Mouse (Mus musculus): ENCODE results near the gene Skint3. TPM values are rescaled to one million over a fixed set of nuclear protein-coding genes. Genes with fewer than 3 reads are reported as not detected.
"Not testable (repeated sequence)": the region's sequence is repeated elsewhere in the genome, so short reads cannot be mapped to it uniquely, and the experiment has no call there.

The Skint3 gene
- not detected in 2 replicates for polyA plus RNA-seq (2016; fragmentation: Nextera tagmentation; extraction: Ambion mirVana)

GRCm38 (mm10) chr4:112231945-112232344 is at the start of gene Skint3:
Gene Skint3, plus strand, starts transcription at chr4:112232245.
- Histone ChIP-seq H3K27me3 (replicated peaks) (no peaks in the 10 kb centered on the region), H3K4me3 (no peak within 1 kb of the TSS), H3K9ac (no peak within 1 kb of the TSS), H3K4me1 (no peaks in the 10 kb centered on the region), H3K9me3 (0 out of 2 replicates have a peak, but pooled peaks cover 3% of the 10 kb centered on the region), H3K27ac (no peak within 1 kb of the TSS), H3K4me2 (replicated peaks) (no peak within 1 kb of the TSS), H3K36me3 (no peaks in the 10 kb centered on the region)
- WGBS: 79% methylated on average over 1 of the region's 1 CpGs
- no peak for ATAC-seq (ENCODE audit: low FRiP score, low read depth)

DNA sequence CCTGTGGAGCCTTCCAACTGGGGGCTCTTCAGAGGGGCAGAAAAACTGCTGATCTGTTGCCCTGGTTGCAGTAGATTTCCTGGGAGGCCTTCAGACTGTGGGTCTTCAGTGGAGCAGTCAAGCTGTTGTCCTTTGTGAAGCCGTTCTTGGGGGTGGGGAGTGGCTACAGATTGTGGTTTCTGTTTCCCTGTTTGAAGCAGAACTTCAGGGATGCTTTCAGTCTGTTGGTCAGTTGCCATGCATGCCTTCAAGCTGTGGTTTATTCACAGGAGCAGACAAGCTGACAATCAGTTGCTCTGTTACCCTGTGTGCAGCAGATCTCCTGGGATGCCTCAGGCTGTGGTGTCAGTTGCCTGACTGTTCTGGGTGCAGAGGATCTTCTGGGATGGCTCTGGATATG is 11.4 kb downstream of the Skint3 start:
- Histone ChIP-seq H3K27ac (no peak overlapping the region), H3K36me3 (no peaks in the 10 kb centered on the region), H3K4me1 (no peaks in the 10 kb centered on the region), H3K4me2 (replicated peaks) (no peak overlapping the region), H3K9me3 (0 out of 2 replicates have a peak, but pooled peaks cover 11% of the 10 kb centered on the region), H3K9ac (no peak overlapping the region), H3K4me3 (no peak overlapping the region), H3K27me3 (replicated peaks) (no peaks in the 10 kb centered on the region)
- WGBS: 69% methylated on average over 1 of the region's 1 CpGs
- ATAC-seq (ENCODE audit: low FRiP score, low read depth): no peak

- Histone ChIP-seq H3K36me3 (no peaks in the 10 kb centered on the region), H3K27me3 (replicated peaks) (no peaks in the 10 kb centered on the region), H3K4me3 (no peak overlapping the region), H3K9me3 (0 out of 2 replicates have a peak, but pooled peaks cover 11% of the 10 kb centered on the region), H3K27ac (no peak overlapping the region), H3K9ac (no peak overlapping the region), H3K4me1 (no peaks in the 10 kb centered on the region), H3K4me2 (replicated peaks) (no peak overlapping the region)
- WGBS: 90% methylated on average over 3 of the region's 3 CpGs
- no peak for ATAC-seq (ENCODE audit: low FRiP score, low read depth)
These were observed 11.9 kb downstream of the Skint3 start for GRCm38 (mm10) chr4:112243951-112244350.

DNA sequence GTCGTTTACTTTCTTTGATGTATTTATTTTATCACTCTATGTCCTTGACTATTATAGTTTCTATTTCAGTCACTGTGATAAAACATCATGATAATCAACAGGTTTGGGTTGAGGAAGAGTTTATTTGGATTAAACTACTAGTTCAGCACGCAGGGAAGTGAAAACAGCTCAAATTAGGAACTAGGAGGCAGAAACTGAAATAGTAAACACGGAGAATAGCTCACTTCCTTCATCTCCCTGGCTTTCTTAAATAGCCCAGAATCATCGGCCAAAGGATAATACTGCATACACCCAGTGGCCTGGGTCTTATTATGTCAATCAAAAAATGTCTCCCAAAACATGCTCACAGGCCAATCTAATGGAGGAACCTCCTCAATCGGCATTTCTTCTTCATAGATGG is 24.0 kb downstream of the Skint3 start:
- ATAC-seq (ENCODE audit: low FRiP score, low read depth): no peak

GRCm38 (mm10) chr4:112287178-112287974 is 55.3 kb downstream of the Skint3 start:
- H3K36me3 ChIP-seq: no peaks in the 10 kb centered on the region
- H3K9ac ChIP-seq: no peak overlapping the region
- no peak overlapping the region for H3K27ac ChIP-seq
- no peaks in the 10 kb centered on the region for H3K27me3 ChIP-seq (replicated peaks)
- H3K4me2 ChIP-seq (replicated peaks): no peak overlapping the region
- H3K4me1 ChIP-seq: no peaks in the 10 kb centered on the region
- H3K9me3 ChIP-seq: 0 out of 2 replicates have a peak, but pooled peaks cover 6% of the 10 kb centered on the region
- no peak overlapping the region for H3K4me3 ChIP-seq
- no peak for ATAC-seq (ENCODE audit: low FRiP score, low read depth)
- 85% methylated on average over 12 of the region's 12 CpGs for WGBS

More for the DNA sequence above, 24.0 kb downstream of the Skint3 start:
- H3K4me3 ChIP-seq: no peak overlapping the region
- no peak overlapping the region for H3K4me2 ChIP-seq (replicated peaks)
- H3K27ac ChIP-seq: no peak overlapping the region
- H3K27me3 ChIP-seq (replicated peaks): no peaks in the 10 kb centered on the region
- no peaks in the 10 kb centered on the region for H3K36me3 ChIP-seq
- no peaks in the 10 kb centered on the region for H3K4me1 ChIP-seq
- no peak overlapping the region for H3K9ac ChIP-seq
- WGBS: 83% methylated on average over 5 of the region's 5 CpGs
- 0 out of 2 replicates have a peak, but pooled peaks cover 4% of the 10 kb centered on the region for H3K9me3 ChIP-seq

DNA sequence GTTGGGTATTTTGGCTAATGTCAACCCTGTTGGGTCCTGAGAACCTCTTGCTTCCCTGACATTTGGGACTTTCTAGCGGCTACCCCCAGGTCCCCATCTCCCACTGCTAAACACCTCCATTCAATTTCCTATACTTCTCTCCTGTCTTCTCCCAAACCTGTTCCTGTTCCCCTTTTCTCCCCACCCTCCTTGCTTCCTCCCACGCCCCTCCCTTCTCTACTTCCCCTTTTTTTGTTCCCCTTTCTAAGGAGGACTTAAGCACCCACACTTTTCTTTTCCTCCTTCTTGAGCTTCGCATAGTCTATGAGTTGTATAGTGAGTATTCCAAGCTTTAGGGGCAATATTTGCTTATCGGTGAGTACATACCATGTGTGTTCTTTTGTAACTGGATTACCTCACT is 56.4 kb downstream of the Skint3 start:
- no peaks in the 10 kb centered on the region for H3K36me3 ChIP-seq
- no peaks in the 10 kb centered on the region for H3K27me3 ChIP-seq (replicated peaks)
- no peak overlapping the region for H3K4me2 ChIP-seq (replicated peaks)
- H3K9me3 ChIP-seq: 0 out of 2 replicates have a peak, but pooled peaks cover 6% of the 10 kb centered on the region
- H3K9ac ChIP-seq: no peak overlapping the region
- H3K27ac ChIP-seq: no peak overlapping the region
- H3K4me1 ChIP-seq: no peaks in the 10 kb centered on the region
- no peak for ATAC-seq (ENCODE audit: low FRiP score, low read depth)
- 88% methylated on average over 4 of the region's 4 CpGs for WGBS
- H3K4me3 ChIP-seq: no peak overlapping the region

GRCm38 (mm10) chr4:112302305-112302704 is 70.3 kb downstream of the Skint3 start:
- H3K4me2 ChIP-seq (replicated peaks): no peak overlapping the region
- no peaks in the 10 kb centered on the region for H3K4me1 ChIP-seq
- ATAC-seq (ENCODE audit: low FRiP score, low read depth): no peak
- no peaks in the 10 kb centered on the region for H3K36me3 ChIP-seq
- H3K27me3 ChIP-seq (replicated peaks): no peaks in the 10 kb centered on the region
- no peak overlapping the region for H3K27ac ChIP-seq
- H3K9ac ChIP-seq: no peak overlapping the region
- H3K9me3 ChIP-seq: no peaks in the 10 kb centered on the region
- 81% methylated on average over 1 of the region's 1 CpGs for WGBS
- no peak overlapping the region for H3K4me3 ChIP-seq

DNA sequence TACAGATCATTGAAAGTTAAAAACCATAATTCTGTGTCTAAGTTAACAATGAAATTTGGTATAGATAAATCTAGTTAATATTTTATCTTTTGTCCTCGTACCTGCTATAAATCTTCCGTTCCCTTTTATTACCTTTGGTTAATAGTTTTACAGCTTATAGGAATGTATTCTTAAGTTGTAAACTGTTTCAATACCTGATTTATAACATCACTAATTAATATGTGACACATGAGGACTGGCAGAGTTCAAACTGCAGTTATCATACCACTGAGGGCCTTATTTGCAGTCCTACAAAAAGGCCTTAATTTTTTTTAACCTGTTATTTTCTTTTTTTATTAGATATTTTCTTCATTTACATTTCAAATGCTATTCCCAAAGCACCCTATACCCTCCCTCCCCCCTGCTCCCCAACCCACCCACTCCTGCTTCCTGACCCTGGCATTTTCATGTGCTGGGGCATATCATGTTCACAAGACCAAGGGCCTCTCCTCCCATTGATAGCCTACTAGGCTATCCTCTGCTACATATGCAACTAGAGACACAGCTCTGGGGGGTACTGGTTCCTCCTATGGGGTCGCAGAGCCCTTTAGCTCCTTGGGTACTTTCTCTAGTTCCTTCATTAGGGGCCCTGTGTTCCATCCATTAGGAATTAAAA is 70.9 kb downstream of the Skint3 start:
- 71% methylated on average over 3 of the region's 3 CpGs for WGBS
- Histone ChIP-seq H3K9me3 (no peaks in the 10 kb centered on the region), H3K9ac (no peak overlapping the region), H3K36me3 (no peaks in the 10 kb centered on the region), H3K27me3 (replicated peaks) (no peaks in the 10 kb centered on the region), H3K4me2 (replicated peaks) (no peak overlapping the region), H3K4me3 (no peak overlapping the region), H3K4me1 (no peaks in the 10 kb centered on the region), H3K27ac (no peak overlapping the region)
- ATAC-seq (ENCODE audit: low FRiP score, low read depth): no peak

DNA sequence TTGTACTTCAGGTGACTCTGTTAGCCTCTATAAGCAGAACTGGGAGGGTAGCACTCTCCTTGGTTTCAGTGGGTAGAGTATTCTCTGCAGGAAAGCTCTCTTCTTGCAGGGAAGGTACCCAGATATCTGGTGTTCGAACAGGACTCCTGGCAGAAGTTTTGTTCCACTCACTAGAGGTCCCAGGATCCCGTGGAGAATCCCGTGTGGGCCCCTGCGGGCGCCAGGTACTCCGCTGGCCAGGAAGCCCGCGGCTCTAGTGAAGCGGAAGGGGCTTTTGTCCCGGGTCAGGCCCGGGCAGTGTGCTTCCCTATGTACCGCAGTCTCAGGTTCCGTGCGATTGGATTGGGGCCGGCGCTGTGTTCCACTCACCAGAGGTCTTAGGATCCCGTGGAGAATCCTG is 117.1 kb downstream of the Skint3 start:
- not testable (repeated sequence) for H3K9ac ChIP-seq; H3K4me1 ChIP-seq; H3K27ac ChIP-seq; H3K4me2 ChIP-seq (replicated peaks); ATAC-seq (ENCODE audit: low FRiP score, low read depth); H3K36me3 ChIP-seq; H3K4me3 ChIP-seq; H3K9me3 ChIP-seq; H3K27me3 ChIP-seq (replicated peaks)
- 91% methylated on average over 17 of the region's 17 CpGs for WGBS

Other genes starting within 250 kb of the Skint3 start
- not detected in 2 replicates for gene Skint1, start 226.0 kb upstream of the Skint3 start, polyA plus RNA-seq (2016; fragmentation: Nextera tagmentation; extraction: Ambion mirVana)
- not detected in 2 replicates for gene Skint4, start 160.2 kb upstream of the Skint3 start, polyA plus RNA-seq (2016; fragmentation: Nextera tagmentation; extraction: Ambion mirVana)
- gene Skint9, start 201.7 kb downstream of the Skint3 start, polyA plus RNA-seq (2016; fragmentation: Nextera tagmentation; extraction: Ambion mirVana): not detected in 2 replicates